21 mouse cellular contexts compared by ENCODE assay signal in the genomic region with DNA sequence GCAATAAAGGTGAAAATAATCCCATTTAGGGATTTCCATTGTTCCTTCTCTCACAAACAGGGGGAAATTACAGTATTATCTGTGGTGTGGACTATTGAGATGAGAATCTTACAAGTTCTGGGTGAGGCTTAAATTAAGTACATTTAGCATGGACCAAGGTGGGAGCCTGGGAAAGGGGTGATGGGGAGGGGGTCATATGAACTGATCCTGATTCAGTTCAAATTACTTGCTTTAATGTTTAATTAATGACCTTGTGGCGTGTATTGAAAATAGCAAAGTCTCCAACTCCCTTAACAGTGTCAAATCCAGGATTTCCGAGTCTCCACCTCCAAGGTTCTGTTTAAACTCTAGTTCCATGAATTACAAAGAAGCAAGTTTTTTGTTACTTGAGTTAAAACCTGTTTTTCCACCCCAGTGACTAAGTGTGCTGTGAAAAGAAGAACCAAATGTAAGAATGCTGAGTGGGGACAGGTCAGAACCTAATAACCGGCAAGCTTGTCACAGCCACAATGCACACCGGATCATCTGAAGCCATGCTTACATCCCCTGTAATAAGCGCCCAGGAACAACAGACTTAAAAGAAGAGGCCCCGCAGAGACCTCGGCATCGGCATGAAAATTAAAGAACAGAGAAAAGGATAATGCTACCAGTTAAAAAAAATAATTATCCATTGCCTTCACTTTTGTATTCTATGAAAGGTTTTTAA.
DNase-seq lines count a peak whose midpoint lies in the region; ATAC-seq lines count a peak whose summit lies in the region.
"Had no signal": no experiment of that assay in that cellular context is flagged by ENCODE, and none has a peak within 500 bp of the region (broad histone marks: within the 10 kb centered on the region; RNA-seq: fewer than 3 reads in every experiment).

No protein-coding gene starts in this region.

- ATAC-seq in forebrain, embryonic 11.5 days (replicated peaks; ENCODE audit: low FRiP score) = peak; percentile 77
- ATAC-seq in forebrain, embryonic 16.5 days = no peak
- ATAC-seq in kidney, embryonic 16.5 days (ENCODE audit: low FRiP score, low TSS enrichment) = no peak
- ATAC-seq in midbrain, embryonic 15.5 days (replicated peaks) = no peak
- ATAC-seq: activated CD4-positive, CD25-positive, alpha-beta regulatory T cell, adult 4 months had no signal

- H3K4me2 ChIP-seq in forebrain, embryonic 11.5 days (ENCODE audit: low read depth, low read length, severe bottlenecking) = no peak overlapping the region
- no peak overlapping the region for H3K4me2 ChIP-seq in forebrain, embryonic 16.5 days (ENCODE audit: low read length)
- no peak overlapping the region for H3K4me2 ChIP-seq in kidney, embryonic 16.5 days (replicated peaks; ENCODE audit: low read depth, low read length)
- H3K4me2 ChIP-seq in midbrain, embryonic 15.5 days = peak overlapping the region; percentile 27; the same call in 1 of the 2 replicates
- H3K4me2 ChIP-seq: embryonic facial prominence, embryonic 15.5 days; liver, embryonic 13.5 days; neural tube, embryonic 12.5 days had no signal

- no peaks in the 10 kb centered on the region for H3K36me3 ChIP-seq in forebrain, embryonic 11.5 days (ENCODE audit: control insufficient read depth, insufficient read depth, low read length)
- no peaks in the 10 kb centered on the region for H3K36me3 ChIP-seq in forebrain, embryonic 16.5 days (ENCODE audit: control insufficient read depth, insufficient read depth)
- no peaks in the 10 kb centered on the region for H3K36me3 ChIP-seq in kidney, embryonic 16.5 days (ENCODE audit: insufficient read depth, low read length)
- H3K36me3 ChIP-seq in midbrain, embryonic 15.5 days (replicated peaks) = no peaks in the 10 kb centered on the region
- H3K36me3 ChIP-seq: embryonic facial prominence, embryonic 15.5 days; heart, embryonic 10.5 days; liver, embryonic 13.5 days; neural tube, embryonic 12.5 days had no signal

- no peak overlapping the region for H3K4me3 ChIP-seq in forebrain, embryonic 11.5 days (ENCODE audit: low read depth, low read length)
- no peak overlapping the region for H3K4me3 ChIP-seq in forebrain, embryonic 16.5 days (replicated peaks; ENCODE audit: low read length)
- no peak overlapping the region for H3K4me3 ChIP-seq in kidney, embryonic 16.5 days (ENCODE audit: low read length)
- H3K4me3 ChIP-seq in midbrain, embryonic 15.5 days = no peak overlapping the region
- H3K4me3 ChIP-seq: embryonic facial prominence, embryonic 15.5 days; heart, embryonic 10.5 days; liver, embryonic 13.5 days; neural tube, embryonic 12.5 days had no signal

- no peak for DNase-seq in forebrain, embryonic 11.5 days (ENCODE audit: low spot score)
- no peak for DNase-seq in kidney, postnatal 14 days
- DNase-seq in embryo, embryonic 10 days (ENCODE audit: low spot score) = peak; percentile 24
- no peak for DNase-seq in spleen, postnatal 4 days (ENCODE audit: low spot score in 2 of 2)
- no peak for DNase-seq in spleen, postnatal 14 days (ENCODE audit: low spot score in 2 of 2)
- DNase-seq: adrenal gland, postnatal 25 days; cerebellum, postnatal 10 days; gastrocnemius, postnatal 25 days; heart, postnatal 4 days; kidney, adult 8-10 months; left cerebral cortex, postnatal 4 days; liver, embryonic 13.5 days; right cerebral cortex, postnatal 4 days; thymus, postnatal 14 days had no signal

- 5% methylated on average over 8 of the region's 8 CpGs for WGBS in forebrain, embryonic 11.5 days
- 5% methylated on average over 8 of the region's 8 CpGs for WGBS in forebrain, embryonic 16.5 days
- 23% methylated on average over 8 of the region's 8 CpGs for WGBS in kidney, embryonic 16.5 days
- WGBS in midbrain, embryonic 15.5 days = 3% methylated on average over 8 of the region's 8 CpGs

- no peaks in the 10 kb centered on the region; the same call in 1 of the 2 replicates for H3K4me1 ChIP-seq in forebrain, embryonic 11.5 days (replicated peaks; ENCODE audit: control insufficient read depth, insufficient read depth, low read length)
- H3K4me1 ChIP-seq in forebrain, embryonic 16.5 days (replicated peaks; ENCODE audit: control insufficient read depth, insufficient read depth, low read length) = 0 out of 2 replicates have a peak, but pooled peaks cover 3% of the 10 kb centered on the region
- H3K4me1 ChIP-seq in kidney, embryonic 16.5 days (ENCODE audit: insufficient read depth, low read length) = peaks cover 16% of the 10 kb centered on the region
- peaks cover 14% of the 10 kb centered on the region; the same call in 1 of the 2 replicates for H3K4me1 ChIP-seq in midbrain, embryonic 15.5 days
- H3K4me1 ChIP-seq: embryonic facial prominence, embryonic 15.5 days; heart, embryonic 10.5 days; liver, embryonic 13.5 days had no signal

- peaks cover 9% of the 10 kb centered on the region for H3K27me3 ChIP-seq in forebrain, embryonic 11.5 days (ENCODE audit: control insufficient read depth, insufficient read depth, low read length)
- no peaks in the 10 kb centered on the region for H3K27me3 ChIP-seq in forebrain, embryonic 16.5 days (replicated peaks; ENCODE audit: control insufficient read depth, insufficient read depth, low read length)
- no peaks in the 10 kb centered on the region for H3K27me3 ChIP-seq in kidney, embryonic 16.5 days (ENCODE audit: insufficient read depth, low read length)
- H3K27me3 ChIP-seq in midbrain, embryonic 15.5 days (replicated peaks) = 0 out of 2 replicates have a peak, but pooled peaks cover 2% of the 10 kb centered on the region
- H3K27me3 ChIP-seq: embryonic facial prominence, embryonic 15.5 days; liver, embryonic 13.5 days; neural tube, embryonic 12.5 days had no signal

- H3K27ac ChIP-seq in forebrain, embryonic 11.5 days (ENCODE audit: low read depth, low read length) = no peak overlapping the region
- H3K27ac ChIP-seq in forebrain, embryonic 16.5 days (ENCODE audit: low read length) = no peak overlapping the region
- peak overlapping the region; percentile 21; the same call in 1 of the 2 replicates for H3K27ac ChIP-seq in kidney, embryonic 16.5 days (ENCODE audit: low read length)
- no peak overlapping the region for H3K27ac ChIP-seq in midbrain, embryonic 15.5 days
- H3K27ac ChIP-seq: embryonic facial prominence, embryonic 15.5 days; heart, embryonic 10.5 days; liver, embryonic 13.5 days; neural tube, embryonic 12.5 days had no signal

- no peak overlapping the region for H3K9ac ChIP-seq in forebrain, embryonic 11.5 days (ENCODE audit: low read length)
- no peak overlapping the region for H3K9ac ChIP-seq in forebrain, embryonic 16.5 days (replicated peaks; ENCODE audit: low read depth, low read length)
- no peak overlapping the region for H3K9ac ChIP-seq in kidney, embryonic 16.5 days (replicated peaks; ENCODE audit: low read length)
- no peak overlapping the region for H3K9ac ChIP-seq in midbrain, embryonic 15.5 days
- H3K9ac ChIP-seq: embryonic facial prominence, embryonic 15.5 days; liver, embryonic 13.5 days; neural tube, embryonic 12.5 days had no signal

- H3K9me3 ChIP-seq in forebrain, embryonic 11.5 days (ENCODE audit: control insufficient read depth, low read length) = no peaks in the 10 kb centered on the region
- no peaks in the 10 kb centered on the region for H3K9me3 ChIP-seq in forebrain, embryonic 16.5 days (ENCODE audit: control insufficient read depth, low read length)
- no peaks in the 10 kb centered on the region for H3K9me3 ChIP-seq in kidney, embryonic 16.5 days (ENCODE audit: low read length)
- no peaks in the 10 kb centered on the region for H3K9me3 ChIP-seq in midbrain, embryonic 15.5 days
- H3K9me3 ChIP-seq: embryonic facial prominence, embryonic 15.5 days; heart, embryonic 10.5 days; liver, embryonic 13.5 days; neural tube, embryonic 12.5 days had no signal
